Mouse (Mus musculus) forebrain, embryonic 12.5 days (tissue): ENCODE results near the gene Gm38394. TPM values are rescaled to one million over a fixed set of nuclear protein-coding genes. Genes with fewer than 3 reads are reported as not detected.
"Not testable (repeated sequence)": the region's sequence is repeated elsewhere in the genome, so short reads cannot be mapped to it uniquely, and the experiment has no call there.

ENCODE experiments used
- ATAC-seq: fragments of 200-750 bp; cut with Nextera tagmentation; 2 replicates; pipeline ENCODE4 v1.8.0; 2017; ENCODE audit warnings: moderate TSS enrichment; ENCODE audit not compliant: low FRiP score
- H3K27ac ChIP-seq: fragments of 300-500 bp; sonication (generic); 2 replicates; pipeline ENCODE4 v1.5.1; 2016; ENCODE audit warnings: mild to moderate bottlenecking
- H3K27me3 ChIP-seq: fragments of 300-500 bp; sonication (generic); 2 replicates; pipeline ENCODE4 v1.6.1; 2016; ENCODE audit warnings: mild to moderate bottlenecking
- H3K36me3 ChIP-seq: fragments of 300-500 bp; sonication (generic); replicated peaks from 2 replicates; pipeline ENCODE4 v1.6.1; 2016; ENCODE audit warnings: mild to moderate bottlenecking
- H3K4me1 ChIP-seq: fragments of 300-500 bp; sonication (generic); 2 replicates; pipeline ENCODE4 v1.6.1; 2016
- H3K4me2 ChIP-seq: fragments of 300-500 bp; sonication (generic); 2 replicates; pipeline ENCODE4 v1.6.1; 2016; ENCODE audit warnings: mild to moderate bottlenecking, moderate library complexity
- H3K4me3 ChIP-seq: fragments of 300-500 bp; sonication (generic); replicated peaks from 2 replicates; pipeline ENCODE4 v1.5.1; 2016; ENCODE audit warnings: mild to moderate bottlenecking
- H3K9ac ChIP-seq: fragments of 300-500 bp; sonication (generic); 2 replicates; pipeline ENCODE4 v1.6.1; 2016; ENCODE audit warnings: mild to moderate bottlenecking
- H3K9me3 ChIP-seq: fragments of 300-500 bp; sonication (generic); 2 replicates; pipeline ENCODE4 v1.6.1; 2016
- WGBS: fragments of 180-500 bp; shearing (Covaris S2); methylation state at CpG from one replicate; pipeline ENCODE4 v1.1.7; 2016; 5-methylcytosine and 5-hydroxymethylcytosine counted together
- polyA plus RNA-seq: library from polyadenylated mRNA; unstranded; fragments of >200 nt; fragmentation: Nextera tagmentation; extraction: Ambion mirVana; gene quantifications from 2 replicates; pipeline ENCODE4 v1.2.1, GENCODE M21; 2016

Gene Gm38394
- polyA plus RNA-seq, 1 experiment from 2014 or later: 6.4 TPM

- 79% methylated on average over 7 of the region's 7 CpGs for WGBS
- no peak for ATAC-seq
- no peak overlapping the region for H3K4me2 ChIP-seq
- H3K9me3 ChIP-seq: no peaks in the 10 kb centered on the region
- H3K9ac ChIP-seq: no peak overlapping the region
- no peaks in the 10 kb centered on the region for H3K36me3 ChIP-seq
- H3K4me3 ChIP-seq: no peak overlapping the region
- H3K27me3 ChIP-seq: no peaks in the 10 kb centered on the region
- no peak overlapping the region for H3K27ac ChIP-seq
- H3K4me1 ChIP-seq: no peaks in the 10 kb centered on the region
Measured at GRCm38 (mm10) chr1:133688301-133688700, 27.2 kb upstream of the Gm38394 start.

GRCm38 (mm10) chr1:133685749-133686519 is 24.8 kb upstream of the Gm38394 start:
- ATAC-seq: no peak
- H3K9me3 ChIP-seq: no peaks in the 10 kb centered on the region
- WGBS: 80% methylated on average over 10 of the region's 10 CpGs
- no peaks in the 10 kb centered on the region for H3K27me3 ChIP-seq
- H3K27ac ChIP-seq: no peak overlapping the region
- H3K4me3 ChIP-seq: no peak overlapping the region
- H3K9ac ChIP-seq: no peak overlapping the region
- no peaks in the 10 kb centered on the region for H3K4me1 ChIP-seq
- no peaks in the 10 kb centered on the region for H3K36me3 ChIP-seq
- H3K4me2 ChIP-seq: no peak overlapping the region

GRCm38 (mm10) chr1:133671801-133672200 is 10.7 kb upstream of the Gm38394 start:
- no peak overlapping the region for H3K4me3 ChIP-seq
- no peak overlapping the region for H3K9ac ChIP-seq
- H3K9me3 ChIP-seq: no peaks in the 10 kb centered on the region
- no peak overlapping the region for H3K4me2 ChIP-seq
- peaks cover 3% of the 10 kb centered on the region; the same call in 1 of the 2 replicates for H3K4me1 ChIP-seq
- no peaks in the 10 kb centered on the region for H3K27me3 ChIP-seq
- no peaks in the 10 kb centered on the region for H3K36me3 ChIP-seq
- ATAC-seq: no peak
- no peak overlapping the region for H3K27ac ChIP-seq
- 71% methylated on average over 3 of the region's 3 CpGs for WGBS

- Histone ChIP-seq H3K9me3 (no peaks in the 10 kb centered on the region), H3K27ac (no peak overlapping the region), H3K4me2 (no peak overlapping the region), H3K27me3 (no peaks in the 10 kb centered on the region), H3K4me3 (no peak overlapping the region), H3K36me3 (no peaks in the 10 kb centered on the region), H3K4me1 (peaks cover 3% of the 10 kb centered on the region; the same call in 1 of the 2 replicates), H3K9ac (no peak overlapping the region)
- no peak for ATAC-seq
- 96% methylated on average over 3 of the region's 3 CpGs for WGBS
Measured at GRCm38 (mm10) chr1:133671266-133671665, 10.1 kb upstream of the Gm38394 start.

GRCm38 (mm10) chr1:133670776-133671175 is 9.7 kb upstream of the Gm38394 start:
- Histone ChIP-seq H3K4me3 (no peak overlapping the region), H3K27me3 (no peaks in the 10 kb centered on the region), H3K9ac (no peak overlapping the region), H3K36me3 (no peaks in the 10 kb centered on the region), H3K9me3 (no peaks in the 10 kb centered on the region), H3K27ac (no peak overlapping the region), H3K4me2 (no peak overlapping the region), H3K4me1 (peaks cover 3% of the 10 kb centered on the region; the same call in 1 of the 2 replicates)
- 83% methylated on average over 6 of the region's 6 CpGs for WGBS
- no peak for ATAC-seq

- Histone ChIP-seq H3K9me3 (no peaks in the 10 kb centered on the region), H3K27ac (no peak overlapping the region), H3K4me1 (peaks cover 3% of the 10 kb centered on the region; the same call in 1 of the 2 replicates), H3K36me3 (no peaks in the 10 kb centered on the region), H3K9ac (no peak overlapping the region), H3K4me3 (no peak overlapping the region), H3K27me3 (no peaks in the 10 kb centered on the region), H3K4me2 (no peak overlapping the region)
- 87% methylated on average over 12 of the region's 12 CpGs for WGBS
- ATAC-seq: no peak
Measured at GRCm38 (mm10) chr1:133670190-133670589, 9.1 kb upstream of the Gm38394 start.

GRCm38 (mm10) chr1:133668618-133669017 is 7.5 kb upstream of the Gm38394 start:
- Histone ChIP-seq H3K27ac (no peak overlapping the region), H3K27me3 (no peaks in the 10 kb centered on the region), H3K36me3 (no peaks in the 10 kb centered on the region), H3K4me3 (no peak overlapping the region), H3K4me2 (no peak overlapping the region), H3K9me3 (no peaks in the 10 kb centered on the region), H3K9ac (no peak overlapping the region), H3K4me1 (peaks cover 3% of the 10 kb centered on the region; the same call in 1 of the 2 replicates)
- no peak for ATAC-seq
- 92% methylated on average over 3 of the region's 3 CpGs for WGBS

- 22% methylated on average over 7 of the region's 7 CpGs for WGBS
- no peak for ATAC-seq
- no peak overlapping the region for H3K4me3 ChIP-seq
Measured at GRCm38 (mm10) chr1:133667721-133668120, 6.6 kb upstream of the Gm38394 start.

GRCm38 (mm10) chr1:133665713-133666112 is 4.6 kb upstream of the Gm38394 start:
- not testable (repeated sequence) for H3K4me1 ChIP-seq, H3K4me2 ChIP-seq, H3K27me3 ChIP-seq, ATAC-seq, H3K4me3 ChIP-seq, H3K9ac ChIP-seq, H3K27ac ChIP-seq, H3K36me3 ChIP-seq, H3K9me3 ChIP-seq
- WGBS: 88% methylated on average over 7 of the region's 8 CpGs

More at GRCm38 (mm10) chr1:133667721-133668120, 6.6 kb upstream of the Gm38394 start:
- no peak overlapping the region for H3K27ac ChIP-seq
- no peaks in the 10 kb centered on the region for H3K36me3 ChIP-seq
- no peaks in the 10 kb centered on the region for H3K27me3 ChIP-seq
- H3K9ac ChIP-seq: no peak overlapping the region
- H3K9me3 ChIP-seq: no peaks in the 10 kb centered on the region
- no peak overlapping the region for H3K4me2 ChIP-seq
- peaks cover 3% of the 10 kb centered on the region; the same call in 1 of the 2 replicates for H3K4me1 ChIP-seq

GRCm38 (mm10) chr1:133664203-133664970 is 3.3 kb upstream of the Gm38394 start:
- Histone ChIP-seq H3K9me3 (no peaks in the 10 kb centered on the region), H3K27ac (no peak overlapping the region), H3K9ac (no peak overlapping the region), H3K4me2 (no peak overlapping the region), H3K36me3 (0 out of 2 replicates have a peak, but pooled peaks cover 4% of the 10 kb centered on the region), H3K4me3 (no peak overlapping the region), H3K4me1 (peaks cover 14% of the 10 kb centered on the region), H3K27me3 (no peaks in the 10 kb centered on the region)
- no peak for ATAC-seq
- 56% methylated on average over 11 of the region's 11 CpGs for WGBS

- Histone ChIP-seq H3K4me1 (peaks cover 23% of the 10 kb centered on the region), H3K9ac (no peak overlapping the region), H3K9me3 (no peaks in the 10 kb centered on the region), H3K4me3 (no peak overlapping the region), H3K36me3 (peaks cover 11% of the 10 kb centered on the region), H3K4me2 (no peak overlapping the region), H3K27me3 (no peaks in the 10 kb centered on the region), H3K27ac (no peak overlapping the region)
- WGBS: 84% methylated on average over 4 of the region's 4 CpGs
- ATAC-seq: no peak
Measured at GRCm38 (mm10) chr1:133663427-133663826, 2.3 kb upstream of the Gm38394 start.

- H3K4me3 ChIP-seq: no peak overlapping the region
- 95% methylated on average over 7 of the region's 7 CpGs for WGBS
- no peaks in the 10 kb centered on the region for H3K27me3 ChIP-seq
- H3K4me2 ChIP-seq: no peak overlapping the region
- no peak for ATAC-seq
- H3K9ac ChIP-seq: no peak overlapping the region
- H3K4me1 ChIP-seq: peaks cover 26% of the 10 kb centered on the region
- peaks cover 16% of the 10 kb centered on the region for H3K36me3 ChIP-seq
- H3K9me3 ChIP-seq: no peaks in the 10 kb centered on the region
- H3K27ac ChIP-seq: no peak overlapping the region
Measured at GRCm38 (mm10) chr1:133662941-133663340, 1.8 kb upstream of the Gm38394 start.
